Mouse (Mus musculus) forebrain, embryonic 16.5 days (tissue): ENCODE data around the gene Grhpr. TPM values are rescaled to one million over a fixed set of nuclear protein-coding genes. Genes with fewer than 3 reads are reported as not detected.

ENCODE experiments used
- ATAC-seq: fragments of 200-750 bp; cut with Nextera tagmentation; 2 replicates; pipeline ENCODE4 v1.8.0; 2017; ENCODE audit warnings: mild to moderate bottlenecking, moderate library complexity
- H3K27ac ChIP-seq: fragments of 300-500 bp; sonication (generic); 2 replicates; pipeline ENCODE4 v1.5.1; 2014; ENCODE audit warnings: low read length, control low read depth
- H3K27me3 ChIP-seq: fragments of 300-500 bp; sonication (generic); replicated peaks from 2 replicates; pipeline ENCODE4 v1.6.1; 2014; ENCODE audit warnings: low read length; ENCODE audit not compliant: control insufficient read depth, insufficient read depth
- H3K36me3 ChIP-seq: fragments of 300-500 bp; sonication (generic); 2 replicates; pipeline ENCODE4 v1.6.1; 2014; ENCODE audit not compliant: control insufficient read depth, insufficient read depth
- H3K4me1 ChIP-seq: fragments of 300-500 bp; sonication (generic); replicated peaks from 2 replicates; pipeline ENCODE4 v1.6.1; 2014; ENCODE audit warnings: low read length; ENCODE audit not compliant: control insufficient read depth, insufficient read depth
- H3K4me2 ChIP-seq: fragments of 300-500 bp; sonication (generic); 2 replicates; pipeline ENCODE4 v1.6.1; 2014; ENCODE audit warnings: mild to moderate bottlenecking, low read length, control low read depth
- H3K4me3 ChIP-seq: fragments of 300-500 bp; sonication (generic); replicated peaks from 2 replicates; pipeline ENCODE4 v1.5.1; 2014; ENCODE audit warnings: mild to moderate bottlenecking, low read length, control low read depth
- H3K9ac ChIP-seq: fragments of 300-500 bp; sonication (generic); replicated peaks from 2 replicates; pipeline ENCODE4 v1.6.1; 2014; ENCODE audit warnings: low read depth, low read length, control low read depth
- H3K9me3 ChIP-seq: fragments of 300-500 bp; sonication (generic); 2 replicates; pipeline ENCODE4 v1.6.1; 2016; ENCODE audit warnings: low read length; ENCODE audit not compliant: control insufficient read depth
- WGBS: fragments of 180-500 bp; shearing (Covaris S2); extraction: QIAGEN DNeasy Blood & Tissue Kit; methylation state at CpG from one replicate; pipeline ENCODE4 v1.1.7; 2014; 5-methylcytosine and 5-hydroxymethylcytosine counted together
- polyA plus RNA-seq: library from polyadenylated mRNA; unstranded; fragments of >200 nt; fragmentation: Nextera tagmentation; extraction: Ambion mirVana; gene quantifications from 2 replicates; pipeline ENCODE4 v1.2.1, GENCODE M21; 2015

The Grhpr gene
- polyA plus RNA-seq, 1 experiment from 2014 or later = 20.4 TPM

GRCm38 (mm10) chr4:44970056-44970455, 11.1 kb upstream of the Grhpr start:
- no peaks in the 10 kb centered on the region for H3K9me3 ChIP-seq
- 92% methylated on average over 7 of the region's 7 CpGs for WGBS
- no peaks in the 10 kb centered on the region for H3K36me3 ChIP-seq
- no peak overlapping the region for H3K4me3 ChIP-seq
- H3K4me2 ChIP-seq = no peak overlapping the region
- H3K27ac ChIP-seq = no peak overlapping the region
- no peak overlapping the region for H3K9ac ChIP-seq
- no peak for ATAC-seq
- peaks cover 4% of the 10 kb centered on the region for H3K4me1 ChIP-seq
- no peaks in the 10 kb centered on the region for H3K27me3 ChIP-seq

GRCm38 (mm10) chr4:44970612-44971110, 10.5 kb upstream of the Grhpr start:
- no peak overlapping the region for H3K27ac ChIP-seq
- no peak overlapping the region for H3K4me2 ChIP-seq
- 20% methylated on average over 10 of the region's 10 CpGs for WGBS
- H3K27me3 ChIP-seq = no peaks in the 10 kb centered on the region
- peaks cover 4% of the 10 kb centered on the region for H3K4me1 ChIP-seq
- no peak for ATAC-seq
- H3K9me3 ChIP-seq = no peaks in the 10 kb centered on the region
- H3K9ac ChIP-seq = no peak overlapping the region
- no peaks in the 10 kb centered on the region for H3K36me3 ChIP-seq
- H3K4me3 ChIP-seq = no peak overlapping the region

GRCm38 (mm10) chr4:44973450-44973849, 7.7 kb upstream of the Grhpr start:
- H3K27me3 ChIP-seq = no peaks in the 10 kb centered on the region
- no peak overlapping the region for H3K27ac ChIP-seq
- peak overlapping the region; percentile 17; the same call in 1 of the 2 replicates for H3K4me3 ChIP-seq
- peaks cover 4% of the 10 kb centered on the region for H3K4me1 ChIP-seq
- WGBS = 11% methylated on average over 9 of the region's 9 CpGs
- peak overlapping the region; percentile 30 for H3K4me2 ChIP-seq
- ATAC-seq = peak; percentile 59
- no peaks in the 10 kb centered on the region for H3K9me3 ChIP-seq
- no peaks in the 10 kb centered on the region for H3K36me3 ChIP-seq
- H3K9ac ChIP-seq = no peak overlapping the region; the same call in 1 of the 2 replicates

DNA sequence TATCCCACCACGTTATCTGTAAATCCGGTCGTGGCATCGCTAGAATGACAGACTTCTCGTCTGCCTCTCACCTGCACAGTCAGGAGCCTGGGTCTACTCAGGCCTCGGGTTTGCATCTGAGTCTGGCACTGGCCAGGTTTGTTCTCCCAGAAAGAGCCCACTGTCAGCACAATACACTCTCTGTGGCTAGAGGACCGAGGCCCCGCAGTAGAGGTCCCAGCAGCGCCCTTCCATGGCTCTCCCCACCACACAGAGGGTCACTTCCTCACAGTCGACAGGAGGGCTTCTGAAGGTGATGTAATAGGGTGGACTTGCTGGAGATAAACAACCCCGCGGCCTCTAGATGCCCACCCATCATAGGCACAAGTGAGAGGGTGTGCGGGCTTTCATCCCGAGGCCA, 7.3 kb upstream of the Grhpr start:
- Histone ChIP-seq H3K4me2 (peak overlapping the region; percentile 30), H3K4me3 (peak overlapping the region; percentile 17; the same call in 1 of the 2 replicates), H3K36me3 (no peaks in the 10 kb centered on the region), H3K27me3 (no peaks in the 10 kb centered on the region), H3K4me1 (peaks cover 4% of the 10 kb centered on the region), H3K27ac (no peak overlapping the region), H3K9ac (no peak overlapping the region; the same call in 1 of the 2 replicates), H3K9me3 (no peaks in the 10 kb centered on the region)
- ATAC-seq = peak; percentile 18; the same call in 1 of the 2 replicates
- 67% methylated on average over 14 of the region's 14 CpGs for WGBS

DNA sequence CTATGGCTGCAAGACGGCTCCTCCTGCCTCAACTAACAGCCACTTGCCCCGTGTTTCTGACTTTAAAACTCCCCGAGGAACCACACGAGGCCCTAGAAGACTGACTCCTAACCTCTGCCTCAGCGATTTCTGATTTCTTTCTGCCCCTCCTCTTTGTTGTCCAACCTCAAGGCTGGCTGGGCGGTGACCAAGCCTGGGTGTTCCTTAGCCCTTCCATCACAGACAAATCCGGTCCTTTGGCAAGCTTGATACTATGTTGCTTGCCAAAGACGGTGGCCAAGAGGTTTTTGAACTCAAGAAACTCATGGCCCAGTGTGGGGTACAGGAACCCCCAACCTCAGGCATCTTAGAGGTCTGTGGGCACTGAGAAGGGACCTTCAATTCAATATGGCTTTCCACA, 6.9 kb upstream of the Grhpr start:
- Histone ChIP-seq H3K36me3 (no peaks in the 10 kb centered on the region), H3K9me3 (no peaks in the 10 kb centered on the region), H3K4me2 (no peak overlapping the region), H3K27me3 (no peaks in the 10 kb centered on the region), H3K4me3 (no peak overlapping the region), H3K4me1 (peaks cover 4% of the 10 kb centered on the region), H3K9ac (no peak overlapping the region), H3K27ac (no peak overlapping the region)
- WGBS = 81% methylated on average over 8 of the region's 8 CpGs
- no peak for ATAC-seq

DNA sequence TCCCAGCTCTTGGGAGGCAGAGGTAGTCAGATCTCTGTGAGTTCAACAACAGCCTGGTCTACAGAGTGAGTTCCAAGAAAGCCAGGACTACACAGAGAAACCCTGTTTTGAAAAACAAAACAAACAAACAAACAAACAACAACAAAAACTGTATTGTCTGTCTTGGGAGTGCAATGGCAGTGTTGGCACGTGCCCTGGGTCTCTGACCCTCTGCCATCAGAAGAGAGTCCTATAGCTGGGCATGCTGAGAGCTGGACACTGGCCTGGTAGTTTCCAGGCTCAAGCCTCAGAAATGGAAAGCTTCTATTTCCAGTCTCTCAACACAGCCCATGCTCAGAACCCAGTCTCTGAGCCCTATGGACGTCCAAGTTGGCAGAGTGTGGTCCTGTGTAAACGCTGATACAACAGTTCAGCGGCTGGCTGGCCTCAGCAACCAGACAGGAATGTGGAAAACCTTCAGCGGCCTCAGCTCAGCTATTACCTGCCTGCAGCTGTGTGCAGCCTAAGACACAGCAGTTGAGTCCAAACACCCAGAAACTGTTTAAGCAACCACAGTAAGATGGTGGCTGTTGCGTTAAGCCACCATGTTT, 5.1 kb upstream of the Grhpr start:
- H3K27me3 ChIP-seq = no peaks in the 10 kb centered on the region
- no peak for ATAC-seq
- 86% methylated on average over 6 of the region's 6 CpGs for WGBS
- H3K36me3 ChIP-seq = no peaks in the 10 kb centered on the region
- no peak overlapping the region for H3K4me2 ChIP-seq
- no peak overlapping the region for H3K9ac ChIP-seq
- no peaks in the 10 kb centered on the region for H3K9me3 ChIP-seq
- H3K27ac ChIP-seq = no peak overlapping the region
- peaks cover 4% of the 10 kb centered on the region for H3K4me1 ChIP-seq
- no peak overlapping the region for H3K4me3 ChIP-seq

GRCm38 (mm10) chr4:44976921-44977710, 4.1 kb upstream of the Grhpr start:
- Histone ChIP-seq H3K4me1 (peaks cover 11% of the 10 kb centered on the region), H3K36me3 (no peaks in the 10 kb centered on the region), H3K4me3 (no peak overlapping the region), H3K4me2 (no peak overlapping the region), H3K27me3 (no peaks in the 10 kb centered on the region), H3K27ac (no peak overlapping the region), H3K9ac (no peak overlapping the region), H3K9me3 (no peaks in the 10 kb centered on the region)
- ATAC-seq = no peak
- 88% methylated on average over 10 of the region's 10 CpGs for WGBS

DNA sequence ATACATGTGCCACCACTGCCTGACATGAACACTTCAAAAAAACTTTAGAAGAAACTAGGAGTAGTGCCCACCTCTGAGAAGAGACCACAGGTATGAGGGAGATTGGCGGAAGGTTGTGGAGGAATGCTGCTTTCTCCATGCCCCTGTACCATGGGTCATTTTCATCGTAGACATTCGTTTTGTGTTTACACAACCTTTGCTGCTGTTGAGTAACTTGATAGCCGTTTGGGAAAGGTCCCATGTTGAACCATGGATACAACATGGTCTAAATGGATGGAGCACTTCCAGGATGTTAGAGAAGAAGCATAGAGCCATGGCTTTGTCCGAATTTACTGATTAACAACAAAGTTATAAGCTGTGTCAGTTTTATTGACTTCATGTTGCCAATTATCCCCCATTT, 3.0 kb upstream of the Grhpr start:
- Histone ChIP-seq H3K4me1 (peaks cover 11% of the 10 kb centered on the region), H3K9ac (no peak overlapping the region), H3K4me2 (no peak overlapping the region), H3K4me3 (no peak overlapping the region), H3K27me3 (no peaks in the 10 kb centered on the region), H3K9me3 (no peaks in the 10 kb centered on the region), H3K36me3 (no peaks in the 10 kb centered on the region), H3K27ac (no peak overlapping the region)
- no peak for ATAC-seq
- WGBS = 83% methylated on average over 5 of the region's 5 CpGs

- 88% methylated on average over 7 of the region's 7 CpGs for WGBS
- Histone ChIP-seq H3K4me1 (peaks cover 7% of the 10 kb centered on the region), H3K4me2 (no peak overlapping the region), H3K9me3 (no peaks in the 10 kb centered on the region), H3K27ac (no peak overlapping the region), H3K27me3 (no peaks in the 10 kb centered on the region), H3K36me3 (no peaks in the 10 kb centered on the region), H3K4me3 (no peak overlapping the region), H3K9ac (no peak overlapping the region)
- no peak for ATAC-seq
Measured at GRCm38 (mm10) chr4:44979794-44980338, 1.3 kb upstream of the Grhpr start.
